Mouse (Mus musculus): ENCODE measurements around the gene Cops2. TPM values are rescaled to one million over a fixed set of nuclear protein-coding genes. Genes with fewer than 3 reads are reported as not detected.
A peak's percentile ranks its signal among the peaks of the same experiment; 100 is the strongest.

The Cops2 gene
- polyA plus RNA-seq (2015; fragmentation: Nextera tagmentation; extraction: Ambion mirVana), result 58.0 and 66.4 TPM in 2 replicates

DNA sequence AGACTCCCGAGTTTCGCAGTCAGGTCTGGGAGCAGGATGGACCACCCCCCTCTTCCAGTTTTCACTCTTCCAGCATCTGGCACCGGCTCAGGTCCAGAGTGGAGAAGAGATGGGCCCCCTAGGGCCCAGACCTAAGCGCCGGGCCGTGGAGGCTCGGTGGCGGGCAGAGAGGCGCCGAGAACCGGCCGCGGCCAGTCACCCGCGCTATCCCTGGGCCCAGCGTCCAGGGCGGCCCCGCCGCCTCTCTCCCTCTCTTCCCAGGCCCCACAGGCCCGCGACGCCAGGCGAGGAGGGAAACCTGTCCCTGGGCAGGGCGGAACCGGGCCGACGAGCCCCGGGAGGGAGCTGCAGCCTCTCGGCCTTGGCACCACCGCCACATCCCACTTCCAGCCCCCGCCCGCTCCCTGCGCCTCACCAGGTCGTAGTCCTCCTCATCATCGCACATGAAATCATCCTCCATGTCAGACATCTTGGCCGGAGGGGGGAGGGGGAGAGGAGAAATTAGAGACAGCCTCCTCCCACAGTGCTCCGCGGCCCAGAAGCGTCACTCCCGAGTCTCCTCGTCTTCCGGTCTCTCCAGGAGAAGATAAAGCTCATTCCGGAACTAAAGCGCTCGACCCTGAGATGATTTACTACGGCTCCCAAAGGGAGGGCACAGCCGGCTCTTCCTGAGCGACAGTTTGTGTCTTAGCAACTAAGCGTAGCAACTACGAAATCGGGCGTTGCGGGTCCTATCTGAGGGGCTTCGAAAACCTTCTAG is at the start of gene Cops2, which contains the start of gene Galk2:
TSS of gene Cops2 (minus strand) at position 619 of the 760 bp plus-strand sequence.
TSS of gene Galk2 (plus strand) at position 589 of the 760 bp plus-strand sequence.
- Histone ChIP-seq H3K9ac (replicated peaks) (peak within 1 kb of the TSS; percentile 99), H3K4me1 (peaks cover 18% of the 10 kb centered on the region), H3K9me3 (replicated peaks) (no peaks in the 10 kb centered on the region), H3K4me3 (replicated peaks) (peak within 1 kb of the TSS; percentile 98), H3K27me3 (replicated peaks) (no peaks in the 10 kb centered on the region), H3K36me3 (no peaks in the 10 kb centered on the region), H3K27ac (replicated peaks) (peak within 1 kb of the TSS; percentile 91), H3K4me2 (peak within 1 kb of the TSS; percentile 76)
- under 1% methylated on average over 47 of the region's 54 CpGs for WGBS
- ATAC-seq (ENCODE audit: low FRiP score), result peak; percentile 99

DNA sequence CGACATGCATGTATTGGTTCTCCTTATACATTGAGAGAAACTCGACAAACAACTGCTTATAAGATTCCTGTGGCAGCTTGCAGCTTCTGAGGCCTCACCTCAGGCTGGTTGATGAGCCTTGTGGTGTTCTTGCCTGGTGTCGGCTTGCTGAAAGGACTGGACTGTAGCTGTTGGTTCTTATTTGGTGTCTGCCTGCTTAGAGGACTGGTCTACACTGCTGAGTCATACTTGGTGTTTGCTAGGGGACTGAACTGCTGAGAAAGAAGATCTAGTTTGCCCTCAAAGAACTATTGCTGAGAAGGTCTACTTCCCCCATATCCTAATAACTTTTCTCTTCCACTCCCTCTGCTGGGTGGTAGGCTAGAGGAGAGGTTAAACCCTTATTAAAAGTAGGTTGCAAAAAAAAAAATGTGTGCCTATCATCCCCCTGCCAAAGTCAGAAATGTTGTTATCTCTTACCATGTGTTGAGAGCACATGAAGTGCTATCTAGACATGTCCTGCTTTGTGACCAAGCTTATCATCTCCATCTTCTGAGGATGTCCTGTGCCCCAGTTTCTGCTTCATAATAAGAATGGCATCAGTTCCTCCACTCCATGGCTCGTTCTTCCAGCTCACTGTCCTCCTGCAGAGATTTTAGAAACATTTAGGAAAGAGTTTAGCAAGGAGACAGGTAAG is 48.8 kb upstream of the Cops2 start:
- 82% methylated on average over 4 of the region's 4 CpGs for WGBS
- Histone ChIP-seq H3K9ac (replicated peaks) (no peak overlapping the region), H3K4me3 (replicated peaks) (no peak overlapping the region), H3K4me2 (no peak overlapping the region), H3K9me3 (replicated peaks) (no peaks in the 10 kb centered on the region), H3K4me1 (no peaks in the 10 kb centered on the region), H3K27ac (replicated peaks) (no peak overlapping the region), H3K27me3 (replicated peaks) (no peaks in the 10 kb centered on the region), H3K36me3 (no peaks in the 10 kb centered on the region)
- ATAC-seq (ENCODE audit: low FRiP score), result no peak

DNA sequence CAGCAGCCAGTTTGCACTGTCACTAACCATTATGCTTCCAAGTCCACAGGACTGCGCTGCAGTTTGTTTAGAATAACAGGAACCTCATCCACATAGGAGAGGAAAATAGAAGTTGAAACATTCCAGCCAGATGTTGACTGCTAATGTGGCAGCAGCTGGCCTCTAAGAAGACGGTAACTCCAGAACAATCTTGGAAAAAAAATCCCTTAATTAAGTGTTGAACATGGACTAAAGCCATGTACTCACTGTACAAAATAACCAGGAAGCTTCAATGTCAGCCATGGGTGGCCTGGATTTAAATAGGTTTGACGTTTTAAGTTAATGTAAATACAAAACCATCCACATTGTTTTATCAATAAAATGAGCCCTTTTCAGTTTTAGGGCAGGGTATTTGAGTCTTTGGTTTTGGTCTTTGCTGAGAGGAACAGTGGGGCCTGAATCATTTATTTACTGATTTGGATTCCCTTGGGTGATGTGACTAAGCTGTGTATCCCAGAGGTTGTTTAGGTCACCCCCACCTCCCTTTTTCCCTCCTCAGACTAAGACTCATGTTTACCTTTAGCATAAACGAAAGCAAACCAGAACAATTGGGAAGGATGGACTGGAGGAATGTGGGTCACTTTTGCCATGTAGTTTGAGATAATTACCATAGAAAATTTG is 47.6 kb upstream of the Cops2 start:
- no peak for ATAC-seq (ENCODE audit: low FRiP score)
- H3K4me3 ChIP-seq (replicated peaks), result no peak overlapping the region
- no peaks in the 10 kb centered on the region for H3K4me1 ChIP-seq
- no peaks in the 10 kb centered on the region for H3K9me3 ChIP-seq (replicated peaks)
- no peak overlapping the region for H3K4me2 ChIP-seq
- no peaks in the 10 kb centered on the region for H3K27me3 ChIP-seq (replicated peaks)
- no peak overlapping the region for H3K27ac ChIP-seq (replicated peaks)
- 88% methylated on average over 4 of the region's 4 CpGs for WGBS
- no peak overlapping the region for H3K9ac ChIP-seq (replicated peaks)
- H3K36me3 ChIP-seq, result no peaks in the 10 kb centered on the region

DNA sequence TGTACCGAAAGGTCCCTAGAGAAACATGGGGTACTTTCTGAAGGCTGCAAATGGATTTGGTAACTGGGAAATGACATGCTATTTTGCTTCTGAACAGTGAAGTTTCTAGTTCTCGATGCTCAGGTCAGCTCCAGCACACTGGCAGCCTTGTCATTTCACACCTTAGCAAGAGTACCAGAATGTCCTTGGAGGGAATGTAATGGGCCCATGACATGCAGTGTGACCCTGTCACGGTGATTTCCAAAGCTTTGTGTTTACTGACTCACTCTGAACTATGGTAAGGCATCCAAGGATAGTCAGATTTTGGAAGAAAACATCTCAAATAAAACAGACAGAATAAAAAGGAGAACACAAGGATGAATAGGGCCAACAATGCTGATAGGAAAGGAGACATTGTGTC is 42.5 kb upstream of the Cops2 start:
- no peaks in the 10 kb centered on the region for H3K9me3 ChIP-seq (replicated peaks)
- 90% methylated on average over 3 of the region's 3 CpGs for WGBS
- H3K36me3 ChIP-seq, result no peaks in the 10 kb centered on the region
- no peak overlapping the region for H3K4me2 ChIP-seq
- H3K27ac ChIP-seq (replicated peaks), result no peak overlapping the region
- no peak overlapping the region for H3K9ac ChIP-seq (replicated peaks)
- H3K27me3 ChIP-seq (replicated peaks), result no peaks in the 10 kb centered on the region
- ATAC-seq (ENCODE audit: low FRiP score), result no peak
- H3K4me1 ChIP-seq, result no peaks in the 10 kb centered on the region
- no peak overlapping the region for H3K4me3 ChIP-seq (replicated peaks)

DNA sequence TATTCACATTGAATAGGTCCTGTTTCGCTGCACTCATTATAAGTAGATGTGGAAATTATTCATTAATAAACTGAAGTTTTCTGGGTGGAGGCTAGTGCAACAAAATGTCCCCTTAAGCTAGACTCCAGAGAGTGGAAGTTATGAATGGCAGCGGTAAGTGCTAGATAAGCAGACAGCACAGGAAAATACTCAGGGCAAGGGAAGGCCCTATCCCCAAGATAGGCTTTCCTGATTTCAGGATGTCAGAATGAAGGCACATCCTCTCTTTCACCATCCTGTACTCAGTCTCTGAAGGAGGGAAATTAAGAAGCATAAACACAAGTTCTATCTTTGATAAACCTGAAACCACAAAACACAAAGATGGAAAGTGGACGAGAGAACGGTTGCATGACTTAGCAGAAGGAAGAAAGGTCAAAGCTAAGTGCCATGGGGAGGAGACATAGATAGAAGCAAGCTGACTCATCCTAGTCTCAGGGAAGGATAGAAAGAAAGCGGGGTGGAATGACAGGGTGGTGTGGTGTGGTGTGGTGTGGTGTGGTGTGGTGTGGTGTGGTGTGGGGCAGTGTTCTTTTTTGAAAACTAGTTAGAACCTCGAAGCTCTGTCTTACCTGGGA is 42.0 kb upstream of the Cops2 start:
- Histone ChIP-seq H3K9ac (replicated peaks) (no peak overlapping the region), H3K36me3 (no peaks in the 10 kb centered on the region), H3K27me3 (replicated peaks) (no peaks in the 10 kb centered on the region), H3K4me3 (replicated peaks) (no peak overlapping the region), H3K4me2 (no peak overlapping the region), H3K4me1 (no peaks in the 10 kb centered on the region), H3K27ac (replicated peaks) (no peak overlapping the region), H3K9me3 (replicated peaks) (no peaks in the 10 kb centered on the region)
- WGBS, result 95% methylated on average over 6 of the region's 6 CpGs
- no peak for ATAC-seq (ENCODE audit: low FRiP score)

DNA sequence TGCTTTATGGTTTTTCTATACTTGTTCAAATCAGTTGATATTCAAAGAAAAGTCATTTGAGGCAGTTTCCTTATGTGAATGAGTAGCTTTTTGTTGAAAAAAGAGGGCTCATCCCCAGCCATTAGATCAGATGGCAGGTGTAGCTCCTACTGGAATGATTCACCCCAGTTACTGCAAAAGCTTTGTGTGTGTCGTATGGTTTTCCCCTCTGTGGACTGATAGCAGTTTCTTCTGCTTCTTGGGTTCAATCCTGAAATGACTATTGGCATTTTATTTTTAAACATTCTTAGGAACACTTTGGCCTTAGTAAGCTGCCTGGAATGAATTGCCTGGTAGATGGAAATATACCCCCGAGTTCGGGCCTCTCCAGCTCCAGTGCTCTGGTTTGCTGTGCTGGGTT is 37.4 kb upstream of the Cops2 start:
- Histone ChIP-seq H3K4me2 (no peak overlapping the region), H3K27me3 (replicated peaks) (no peaks in the 10 kb centered on the region), H3K9me3 (replicated peaks) (no peaks in the 10 kb centered on the region), H3K9ac (replicated peaks) (no peak overlapping the region), H3K4me3 (replicated peaks) (no peak overlapping the region), H3K27ac (replicated peaks) (no peak overlapping the region), H3K4me1 (no peaks in the 10 kb centered on the region), H3K36me3 (no peaks in the 10 kb centered on the region)
- WGBS, result 92% methylated on average over 3 of the region's 3 CpGs
- no peak for ATAC-seq (ENCODE audit: low FRiP score)

DNA sequence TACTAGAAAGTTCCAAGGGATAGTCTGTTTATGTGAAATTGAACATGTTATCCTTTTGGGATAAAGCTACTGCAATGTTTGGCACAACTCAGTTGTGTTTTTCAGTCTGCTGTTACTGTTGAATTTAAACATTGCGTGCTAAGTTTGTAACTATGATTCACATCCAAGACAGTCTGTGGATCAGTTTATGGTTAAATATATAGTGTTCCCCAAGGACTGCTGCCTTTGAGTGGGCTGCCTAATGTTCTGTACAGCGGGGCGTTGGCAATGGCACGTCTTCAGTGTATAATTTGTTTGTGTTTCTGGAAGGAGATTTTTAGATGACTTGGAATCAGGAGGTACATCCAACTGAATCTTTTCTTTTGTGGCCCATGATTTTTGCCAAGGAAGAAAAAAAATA is 36.2 kb upstream of the Cops2 start:
- no peak overlapping the region for H3K27ac ChIP-seq (replicated peaks)
- ATAC-seq (ENCODE audit: low FRiP score), result no peak
- no peak overlapping the region for H3K9ac ChIP-seq (replicated peaks)
- no peak overlapping the region for H3K4me3 ChIP-seq (replicated peaks)
- H3K4me1 ChIP-seq, result no peaks in the 10 kb centered on the region
- H3K4me2 ChIP-seq, result no peak overlapping the region
- no peaks in the 10 kb centered on the region for H3K9me3 ChIP-seq (replicated peaks)
- H3K27me3 ChIP-seq (replicated peaks), result no peaks in the 10 kb centered on the region
- WGBS, result 63% methylated on average over 4 of the region's 4 CpGs
- no peaks in the 10 kb centered on the region for H3K36me3 ChIP-seq

DNA sequence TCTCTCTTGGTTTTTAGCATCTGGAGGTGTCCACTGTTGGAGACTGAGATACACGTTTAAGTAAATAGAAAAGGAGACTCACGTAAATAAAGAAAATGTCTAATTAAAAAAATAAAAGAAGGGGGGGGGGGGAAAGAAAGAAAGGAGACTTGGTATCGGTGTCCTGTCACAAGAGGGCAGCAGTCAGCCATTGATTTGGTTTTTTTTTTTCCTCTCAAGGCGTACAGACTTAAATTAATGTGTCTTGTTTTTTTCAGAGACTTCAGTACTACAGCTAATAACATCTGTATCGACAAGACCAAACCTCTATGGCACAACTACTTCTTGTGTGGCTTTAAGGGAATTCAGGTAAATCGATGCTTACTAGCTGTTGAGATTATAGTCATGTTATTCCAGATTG is 34.2 kb upstream of the Cops2 start:
- no peaks in the 10 kb centered on the region for H3K27me3 ChIP-seq (replicated peaks)
- H3K4me2 ChIP-seq, result no peak overlapping the region
- no peak overlapping the region for H3K4me3 ChIP-seq (replicated peaks)
- no peak overlapping the region for H3K9ac ChIP-seq (replicated peaks)
- no peak overlapping the region for H3K27ac ChIP-seq (replicated peaks)
- 37% methylated on average over 6 of the region's 6 CpGs for WGBS
- no peaks in the 10 kb centered on the region for H3K9me3 ChIP-seq (replicated peaks)
- H3K36me3 ChIP-seq, result no peaks in the 10 kb centered on the region
- no peak for ATAC-seq (ENCODE audit: low FRiP score)
- H3K4me1 ChIP-seq, result no peaks in the 10 kb centered on the region

DNA sequence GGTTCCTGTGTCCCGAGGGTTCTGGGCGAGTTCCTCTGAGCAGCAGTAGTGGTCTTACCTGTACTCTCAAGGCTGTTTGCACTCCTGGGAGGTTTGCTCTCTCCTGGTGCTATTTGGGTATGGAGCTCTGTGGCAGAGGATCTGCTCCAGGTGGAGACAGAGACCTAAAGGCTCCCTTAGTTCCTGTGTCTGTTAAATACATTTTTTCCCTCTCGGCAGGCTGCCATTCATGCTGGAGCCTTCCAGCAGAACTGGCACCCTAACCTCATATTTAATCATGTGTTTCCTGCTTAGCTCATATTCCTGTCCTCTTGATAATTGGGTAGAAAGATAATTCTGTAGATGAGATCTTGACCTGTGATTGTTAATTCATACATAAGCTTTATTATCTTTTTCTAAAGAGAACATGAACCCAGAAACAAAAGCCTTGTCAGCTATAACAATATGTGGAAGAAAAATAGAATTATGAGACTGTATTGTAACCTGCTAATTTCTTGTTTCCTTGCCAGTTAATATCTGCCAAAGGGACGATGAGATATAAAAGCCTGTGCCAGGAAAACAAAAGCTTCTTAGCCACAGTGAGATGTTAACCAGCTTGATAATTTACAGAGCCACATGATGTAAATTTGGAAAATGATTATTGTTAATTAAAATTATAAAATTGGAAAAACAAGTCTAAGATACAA is 27.1 kb upstream of the Cops2 start:
- Histone ChIP-seq H3K9ac (replicated peaks) (no peak overlapping the region), H3K36me3 (no peaks in the 10 kb centered on the region), H3K4me1 (0 out of 2 replicates have a peak, but pooled peaks cover 5% of the 10 kb centered on the region), H3K4me3 (replicated peaks) (no peak overlapping the region), H3K4me2 (no peak overlapping the region), H3K27ac (replicated peaks) (no peak overlapping the region), H3K9me3 (replicated peaks) (no peaks in the 10 kb centered on the region), H3K27me3 (replicated peaks) (no peaks in the 10 kb centered on the region)
- WGBS, result 72% methylated on average over 4 of the region's 4 CpGs
- ATAC-seq (ENCODE audit: low FRiP score), result no peak

DNA sequence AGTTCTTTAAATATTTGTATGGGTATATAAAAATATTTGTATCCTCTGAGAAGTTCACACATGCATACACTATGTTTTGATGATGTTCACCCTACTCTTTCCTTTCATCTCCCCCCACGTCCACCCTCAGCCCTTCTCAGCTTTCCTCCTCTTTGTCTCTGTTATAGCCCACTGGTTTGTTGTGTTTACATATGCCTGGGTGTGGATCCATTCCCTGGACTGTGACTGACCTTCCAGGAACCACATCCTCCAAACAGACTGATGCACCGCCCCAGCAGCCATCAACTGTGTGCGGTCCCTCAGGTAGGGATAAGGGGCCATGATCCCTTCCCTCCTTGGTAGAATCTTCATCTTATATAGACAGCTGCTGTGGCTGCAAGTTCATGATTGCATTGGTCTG is 11.2 kb upstream of the Cops2 start:
- no peak for ATAC-seq (ENCODE audit: low FRiP score)
- H3K27ac ChIP-seq (replicated peaks), result no peak overlapping the region
- H3K9ac ChIP-seq (replicated peaks), result no peak overlapping the region
- H3K4me1 ChIP-seq, result peaks cover 17% of the 10 kb centered on the region
- no peaks in the 10 kb centered on the region; the same call in 1 of the 2 replicates for H3K36me3 ChIP-seq
- no peak overlapping the region for H3K4me2 ChIP-seq
- H3K4me3 ChIP-seq (replicated peaks), result no peak overlapping the region
- no peaks in the 10 kb centered on the region for H3K27me3 ChIP-seq (replicated peaks)
- WGBS, result 85% methylated on average over 3 of the region's 3 CpGs
- H3K9me3 ChIP-seq (replicated peaks), result no peaks in the 10 kb centered on the region

DNA sequence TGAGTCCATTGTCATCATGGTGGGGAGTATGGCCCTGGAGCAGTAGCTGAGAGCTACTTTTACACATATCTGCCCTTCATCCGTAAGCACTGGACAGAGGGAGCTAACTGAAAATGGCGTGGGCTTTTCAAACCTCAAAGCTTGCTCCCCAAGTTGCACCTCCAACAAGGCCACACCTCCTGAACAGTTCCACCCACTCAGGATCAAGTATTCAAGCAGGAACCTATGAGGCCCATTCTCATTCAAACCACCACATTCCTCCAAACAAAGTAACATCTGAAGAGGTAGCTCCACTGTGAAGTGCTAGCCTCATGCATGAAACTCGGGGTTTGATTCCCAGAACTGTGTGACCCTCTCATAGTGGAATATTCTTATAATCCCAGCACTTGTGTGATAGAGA is 9.4 kb upstream of the Cops2 start:
- no peaks in the 10 kb centered on the region; the same call in 1 of the 2 replicates for H3K36me3 ChIP-seq
- no peak overlapping the region for H3K9ac ChIP-seq (replicated peaks)
- H3K4me2 ChIP-seq, result no peak overlapping the region
- peaks cover 17% of the 10 kb centered on the region for H3K4me1 ChIP-seq
- ATAC-seq (ENCODE audit: low FRiP score), result no peak
- no peaks in the 10 kb centered on the region for H3K9me3 ChIP-seq (replicated peaks)
- no peak overlapping the region for H3K4me3 ChIP-seq (replicated peaks)
- no peaks in the 10 kb centered on the region for H3K27me3 ChIP-seq (replicated peaks)
- 76% methylated on average over 3 of the region's 3 CpGs for WGBS
- no peak overlapping the region for H3K27ac ChIP-seq (replicated peaks)
